Mouse (Mus musculus): ENCODE data around the gene Mrpl54. TPM values are rescaled to one million over a fixed set of nuclear protein-coding genes. Genes with fewer than 3 reads are reported as not detected.
A peak's percentile ranks its signal among the peaks of the same experiment; 100 is the strongest.

Gene Mrpl54
- polyA plus RNA-seq (2012; rRNA removed), result 60.1 and 87.9 TPM in 2 replicates

DNA sequence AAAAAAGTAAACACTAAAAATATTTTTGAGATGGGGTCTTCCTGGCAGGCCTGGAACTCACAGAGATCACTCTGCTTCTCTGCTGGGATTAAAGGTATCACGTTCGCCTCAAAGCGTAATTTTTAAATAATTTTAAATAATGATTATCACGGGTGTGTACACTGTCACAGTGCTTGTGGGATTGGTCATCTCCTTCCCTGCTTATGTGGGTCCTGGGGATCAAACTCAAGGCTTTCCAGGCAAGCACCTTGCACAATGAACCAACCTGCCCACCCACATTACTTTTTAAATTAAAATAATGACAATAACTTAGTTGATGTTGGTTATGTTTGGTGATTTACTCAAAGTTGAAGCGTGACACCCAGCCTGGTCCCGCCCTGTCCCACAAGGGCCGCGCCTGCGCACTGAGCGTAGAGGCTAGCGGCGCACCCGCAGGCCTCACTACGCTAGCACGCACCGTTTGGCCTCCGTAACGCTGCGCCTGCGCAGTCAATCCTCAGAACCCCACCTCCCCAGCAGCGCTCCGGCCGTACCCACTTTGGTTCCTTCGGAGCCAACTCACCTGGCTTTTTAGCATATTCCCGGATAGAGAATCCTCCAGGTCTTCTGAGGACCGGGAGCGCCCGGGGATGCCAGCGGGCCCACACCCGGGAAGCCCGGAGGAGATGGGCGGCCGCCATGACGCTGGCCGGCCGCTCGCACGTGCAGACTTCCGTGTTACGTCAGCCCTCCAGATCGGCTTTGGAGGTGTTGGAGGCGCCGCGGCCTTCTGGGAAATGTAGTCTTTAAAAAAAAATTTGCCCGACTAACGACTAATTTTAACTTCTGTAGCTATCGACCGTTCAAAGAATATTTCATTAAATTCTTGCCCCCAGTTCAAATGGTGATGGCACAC is at the start of gene Mrpl54, which contains the start of gene Apba3:
Gene Mrpl54 (minus strand): TSS at position 724 of the 895 bp plus-strand sequence.
Gene Apba3 (plus strand): TSS at position 750 of the 895 bp plus-strand sequence.
- WGBS, result under 1% methylated on average over 48 of the region's 48 CpGs
- peaks cover 5% of the 10 kb centered on the region; the same call in 1 of the 2 replicates for H3K4me1 ChIP-seq (ENCODE audit: control insufficient read depth, insufficient read depth, low read length)
- peak; percentile 96 for DNase-seq
- H3K4me3 ChIP-seq (replicated peaks; ENCODE audit: extremely low read depth, low read depth, low read length), result peak within 1 kb of the TSS; percentile 91
- TF ChIP-seq CTCF (IDR thresholded peaks at IDR 0.05; ENCODE audit: insufficient read depth, low read length), result no peak
- TF ChIP-seq POLR2A (IDR thresholded peaks at IDR 0.05; ENCODE audit: borderline replicate concordance, extremely low read depth, low read depth, low read length), result peak; percentile 71; the same call in 1 of the 2 replicates

DNA sequence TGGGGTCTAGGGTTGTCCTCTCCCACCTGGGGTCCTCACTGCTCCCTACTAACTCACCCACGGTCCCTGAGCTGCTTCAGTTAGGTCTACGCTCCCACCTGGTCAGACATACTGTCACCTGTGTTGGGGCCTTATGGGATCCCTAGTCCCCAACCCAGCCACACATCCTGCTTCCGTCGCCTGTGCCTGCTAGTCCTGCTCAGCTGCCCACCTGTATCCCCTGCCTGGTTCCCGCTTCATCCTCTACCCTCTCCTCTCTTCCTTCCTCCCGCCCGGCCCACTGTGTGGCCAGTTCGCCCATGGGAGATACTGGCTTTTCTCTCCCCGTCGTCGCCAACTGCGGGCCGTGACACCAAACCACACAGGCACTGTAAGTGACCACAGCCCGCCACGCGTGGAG is 48.9 kb upstream of the Mrpl54 start:
- WGBS, result 92% methylated on average over 16 of the region's 16 CpGs
- 0 out of 2 replicates have a peak, but pooled peaks cover 2% of the 10 kb centered on the region for H3K4me1 ChIP-seq (ENCODE audit: control insufficient read depth, insufficient read depth, low read length)
- no peak for DNase-seq
- TF ChIP-seq CTCF (IDR thresholded peaks at IDR 0.05; ENCODE audit: insufficient read depth, low read length) (no peak), POLR2A (IDR thresholded peaks at IDR 0.05; ENCODE audit: borderline replicate concordance, extremely low read depth, low read depth, low read length) (no peak)
- H3K4me3 ChIP-seq (replicated peaks; ENCODE audit: extremely low read depth, low read depth, low read length), result no peak overlapping the region

DNA sequence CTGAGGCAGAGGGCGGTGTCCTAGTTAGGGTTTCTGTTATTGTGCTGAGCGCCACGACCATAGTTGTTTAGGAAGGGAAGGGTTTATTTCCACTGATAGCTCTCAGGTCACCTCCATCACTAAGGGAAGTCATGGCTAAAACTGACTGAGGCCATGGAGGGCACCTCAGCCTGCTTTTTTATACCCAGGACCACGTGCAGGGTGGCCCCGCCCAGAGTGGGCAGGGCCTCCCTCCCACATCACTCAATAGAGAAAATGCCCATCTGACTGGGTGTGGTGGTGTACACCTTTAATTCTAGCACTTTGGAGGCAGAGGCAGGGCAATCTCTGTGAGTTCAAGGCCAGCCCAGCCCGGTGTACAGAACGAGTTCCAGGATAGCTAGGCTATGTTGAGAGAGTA is 47.5 kb upstream of the Mrpl54 start:
- no peak for TF ChIP-seq CTCF (IDR thresholded peaks at IDR 0.05; ENCODE audit: insufficient read depth, low read length)
- no peak for TF ChIP-seq POLR2A (IDR thresholded peaks at IDR 0.05; ENCODE audit: borderline replicate concordance, extremely low read depth, low read depth, low read length)
- 78% methylated on average over 7 of the region's 7 CpGs for WGBS
- no peak for DNase-seq
- H3K4me1 ChIP-seq (ENCODE audit: control insufficient read depth, insufficient read depth, low read length), result 0 out of 2 replicates have a peak, but pooled peaks cover 2% of the 10 kb centered on the region
- no peak overlapping the region for H3K4me3 ChIP-seq (replicated peaks; ENCODE audit: extremely low read depth, low read depth, low read length)

DNA sequence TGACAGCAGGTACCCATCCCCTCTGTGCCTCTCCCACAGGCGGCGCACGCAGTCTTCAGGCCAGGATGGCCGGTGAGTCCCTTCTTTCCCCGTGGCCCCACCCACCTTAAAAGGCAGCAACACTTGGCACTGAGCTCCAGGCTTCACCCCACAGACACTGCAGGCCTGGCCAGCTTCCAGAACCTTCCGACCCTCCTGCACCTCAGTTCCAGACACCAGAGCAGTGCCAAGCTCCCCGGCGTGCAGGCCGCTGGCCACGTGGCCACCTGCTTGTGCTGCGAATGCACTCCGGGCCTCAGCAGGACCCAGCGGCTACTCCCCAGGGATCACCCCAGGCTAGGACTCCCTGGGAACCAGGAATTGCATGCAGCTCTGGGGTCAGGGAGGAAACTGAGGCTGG is 46.8 kb upstream of the Mrpl54 start:
- Histone ChIP-seq H3K4me1 (ENCODE audit: control insufficient read depth, insufficient read depth, low read length) (0 out of 2 replicates have a peak, but pooled peaks cover 2% of the 10 kb centered on the region), H3K4me3 (replicated peaks; ENCODE audit: extremely low read depth, low read depth, low read length) (no peak overlapping the region)
- no peak for DNase-seq
- TF ChIP-seq POLR2A (IDR thresholded peaks at IDR 0.05; ENCODE audit: borderline replicate concordance, extremely low read depth, low read depth, low read length), result no peak
- no peak for TF ChIP-seq CTCF (IDR thresholded peaks at IDR 0.05; ENCODE audit: insufficient read depth, low read length)
- 88% methylated on average over 13 of the region's 13 CpGs for WGBS

DNA sequence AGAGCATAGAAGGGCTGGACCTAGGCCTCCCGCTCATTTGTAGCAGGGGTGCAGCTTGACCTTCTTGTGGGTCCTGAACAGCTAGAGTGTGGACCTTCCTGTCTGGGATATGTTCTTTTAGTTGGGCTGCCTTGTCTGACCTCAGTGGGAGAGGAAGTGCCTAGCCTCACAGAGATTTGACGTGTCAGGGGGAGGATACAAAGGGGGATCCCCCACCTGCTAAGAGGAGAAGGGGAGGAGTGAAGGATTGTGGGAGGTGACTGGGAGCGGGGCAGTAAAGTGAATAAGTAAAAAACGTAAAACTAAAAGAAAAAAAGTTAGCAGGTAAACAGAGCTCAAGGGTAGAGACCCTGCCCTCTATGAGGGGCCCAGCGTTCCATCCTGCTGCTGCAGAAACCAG is 42.8 kb upstream of the Mrpl54 start:
- H3K4me1 ChIP-seq (ENCODE audit: control insufficient read depth, insufficient read depth, low read length), result peaks cover 2% of the 10 kb centered on the region
- no peak for DNase-seq
- TF ChIP-seq POLR2A (IDR thresholded peaks at IDR 0.05; ENCODE audit: borderline replicate concordance, extremely low read depth, low read depth, low read length) (no peak), CTCF (IDR thresholded peaks at IDR 0.05; ENCODE audit: insufficient read depth, low read length) (no peak)
- 87% methylated on average over 5 of the region's 5 CpGs for WGBS
- H3K4me3 ChIP-seq (replicated peaks; ENCODE audit: extremely low read depth, low read depth, low read length), result no peak overlapping the region

DNA sequence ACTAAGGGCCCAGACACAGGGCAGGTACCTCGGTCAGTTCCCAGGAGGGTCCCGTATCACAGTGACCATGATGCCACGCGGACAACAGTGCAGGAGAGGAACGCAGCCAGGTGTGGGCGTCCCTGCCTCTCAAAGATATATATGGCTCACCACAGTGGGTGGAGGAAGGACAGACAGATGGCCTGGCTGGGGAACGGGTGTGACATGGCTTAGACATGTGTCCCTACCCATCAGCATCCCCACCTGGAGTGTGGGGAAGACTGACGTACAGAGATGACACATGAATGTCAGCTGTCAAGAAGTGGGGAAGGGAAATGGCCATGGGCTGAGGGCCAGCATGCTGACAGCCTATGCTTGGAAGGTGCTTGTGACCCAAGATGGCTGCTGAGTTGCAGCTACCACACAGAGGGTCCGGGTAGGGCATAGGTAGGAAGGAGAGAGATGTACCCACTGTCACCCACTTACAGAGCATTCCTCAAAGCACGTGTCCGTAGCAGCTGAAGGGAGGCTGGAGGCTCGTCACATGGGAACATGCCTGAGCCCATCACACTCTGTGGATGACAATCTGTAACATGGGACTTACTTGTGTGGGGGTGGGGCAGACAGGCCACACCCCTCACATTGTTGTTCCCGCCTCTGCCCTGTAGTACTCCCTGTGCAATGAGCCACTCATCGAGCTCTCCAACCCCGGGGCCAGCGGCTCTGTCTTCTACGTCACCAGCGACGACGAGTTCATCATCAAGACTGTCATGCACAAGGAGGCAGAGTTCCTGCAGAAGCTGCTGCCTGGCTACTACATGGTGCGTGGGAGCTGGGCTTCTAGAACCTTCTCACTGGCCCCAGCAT is 40.3 kb upstream of the Mrpl54 start:
- 89% methylated on average over 21 of the region's 21 CpGs for WGBS
- Histone ChIP-seq H3K4me3 (replicated peaks; ENCODE audit: extremely low read depth, low read depth, low read length) (no peak overlapping the region), H3K4me1 (ENCODE audit: control insufficient read depth, insufficient read depth, low read length) (peaks cover 22% of the 10 kb centered on the region)
- DNase-seq, result no peak
- TF ChIP-seq POLR2A (IDR thresholded peaks at IDR 0.05; ENCODE audit: borderline replicate concordance, extremely low read depth, low read depth, low read length), result no peak

DNA sequence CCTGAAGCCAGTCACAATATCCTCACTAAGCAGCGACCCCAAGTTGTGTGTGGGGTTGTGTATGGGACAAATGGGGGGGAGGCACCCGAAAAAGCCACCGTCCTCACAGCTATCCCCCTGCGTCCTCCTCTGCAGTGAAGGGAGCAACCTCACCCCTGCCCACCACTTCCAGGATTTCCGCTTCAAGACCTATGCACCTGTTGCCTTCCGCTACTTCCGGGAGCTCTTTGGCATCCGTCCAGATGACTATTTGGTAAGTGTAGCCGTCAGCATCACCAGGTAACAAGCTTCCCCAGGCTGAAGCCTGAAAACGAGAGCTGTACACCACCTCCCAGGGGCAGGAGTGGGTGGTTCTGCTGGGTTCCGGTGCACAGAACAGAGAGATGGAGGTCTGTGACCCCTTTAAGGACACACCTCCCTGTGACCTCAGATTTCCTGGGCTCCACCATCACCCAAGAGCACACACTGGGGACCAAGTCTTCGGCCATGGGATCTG is 39.5 kb upstream of the Mrpl54 start:
- Histone ChIP-seq H3K4me3 (replicated peaks; ENCODE audit: extremely low read depth, low read depth, low read length) (no peak overlapping the region), H3K4me1 (ENCODE audit: control insufficient read depth, insufficient read depth, low read length) (peaks cover 25% of the 10 kb centered on the region)
- TF ChIP-seq POLR2A (IDR thresholded peaks at IDR 0.05; ENCODE audit: borderline replicate concordance, extremely low read depth, low read depth, low read length) (no peak), CTCF (IDR thresholded peaks at IDR 0.05; ENCODE audit: insufficient read depth, low read length) (no peak)
- 81% methylated on average over 12 of the region's 12 CpGs for WGBS
- no peak for DNase-seq

DNA sequence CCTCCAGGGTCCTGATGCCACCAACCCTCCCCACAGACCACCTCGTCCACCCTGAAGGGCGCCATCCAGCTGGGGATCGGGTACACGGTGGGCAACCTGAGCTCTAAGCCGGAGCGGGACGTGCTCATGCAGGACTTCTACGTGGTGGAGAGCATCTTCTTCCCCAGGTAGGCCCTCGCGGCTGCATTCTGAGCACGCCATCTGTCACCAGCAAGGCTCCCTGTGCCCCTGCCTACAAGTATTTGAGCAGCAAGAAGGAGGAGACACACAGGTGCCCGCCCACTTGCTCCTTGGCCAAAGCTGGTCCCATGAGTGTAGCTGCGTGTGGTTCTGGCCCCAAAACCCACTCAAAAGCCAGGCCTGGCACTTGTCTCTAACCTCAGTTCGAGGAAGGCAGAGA is 38.9 kb upstream of the Mrpl54 start:
- 91% methylated on average over 14 of the region's 14 CpGs for WGBS
- peaks cover 28% of the 10 kb centered on the region for H3K4me1 ChIP-seq (ENCODE audit: control insufficient read depth, insufficient read depth, low read length)
- TF ChIP-seq POLR2A (IDR thresholded peaks at IDR 0.05; ENCODE audit: borderline replicate concordance, extremely low read depth, low read depth, low read length) (no peak), CTCF (IDR thresholded peaks at IDR 0.05; ENCODE audit: insufficient read depth, low read length) (no peak)
- DNase-seq, result no peak
- no peak overlapping the region for H3K4me3 ChIP-seq (replicated peaks; ENCODE audit: extremely low read depth, low read depth, low read length)

DNA sequence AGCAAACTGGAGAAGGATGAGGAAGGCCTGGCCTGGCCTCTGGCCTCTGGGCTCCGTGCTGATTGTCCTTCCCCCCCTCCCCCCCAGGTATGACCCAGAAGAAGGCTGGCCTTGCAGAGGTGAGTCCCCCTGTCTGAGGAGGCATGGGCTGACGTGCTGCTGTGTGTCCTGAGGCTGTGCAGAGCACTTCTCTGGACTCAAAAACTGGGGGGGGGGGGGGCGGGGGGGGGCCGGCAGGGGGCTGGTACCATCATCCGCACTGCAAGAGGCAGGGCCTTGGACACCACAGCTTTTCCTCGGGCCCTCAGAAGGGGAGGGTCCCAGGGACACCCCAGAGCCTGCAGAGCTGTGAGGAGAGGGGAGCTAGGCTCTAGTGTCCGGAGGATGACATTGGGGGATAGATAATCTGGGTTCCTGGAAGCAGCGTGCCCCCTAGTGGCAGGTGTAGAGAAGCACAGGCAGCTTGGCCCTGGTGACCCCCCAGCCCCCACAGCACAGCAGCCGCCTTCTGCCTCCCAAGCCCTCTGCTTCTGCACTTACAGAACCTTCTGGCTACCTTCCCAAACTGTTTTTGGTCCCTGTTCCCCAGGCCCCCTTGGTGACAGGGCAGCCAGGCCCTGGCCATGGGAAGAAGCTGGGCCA is 38.0 kb upstream of the Mrpl54 start:
- peak; percentile 94 for TF ChIP-seq CTCF (IDR thresholded peaks at IDR 0.05; ENCODE audit: insufficient read depth, low read length)
- no peak for TF ChIP-seq POLR2A (IDR thresholded peaks at IDR 0.05; ENCODE audit: borderline replicate concordance, extremely low read depth, low read depth, low read length)
- Histone ChIP-seq H3K4me3 (replicated peaks; ENCODE audit: extremely low read depth, low read depth, low read length) (no peak overlapping the region), H3K4me1 (ENCODE audit: control insufficient read depth, insufficient read depth, low read length) (peaks cover 32% of the 10 kb centered on the region)
- 23% methylated on average over 9 of the region's 9 CpGs for WGBS
- DNase-seq, result peak; percentile 62

All from lung, adult 2 months (tissue).